Mouse (Mus musculus) heart, embryonic 14.5 days (tissue): ENCODE data around the gene Mgst2. TPM values are rescaled to one million over a fixed set of nuclear protein-coding genes. Genes with fewer than 3 reads are reported as not detected.
A peak's percentile ranks its signal among the peaks of the same experiment; 100 is the strongest.

Experiments
- ATAC-seq: fragments of 200-750 bp; cut with Nextera tagmentation; 2 replicates; pipeline ENCODE4 v1.8.0; 2017; ENCODE audit warnings: low read depth, moderate TSS enrichment; ENCODE audit not compliant: insufficient number of reproducible peaks, insufficient read depth, low FRiP score
- H3K27ac ChIP-seq, 2 experiments: fragments of 200-500 bp in 1 of 2; fragments of 300-500 bp in 1 of 2; sonication (generic) in 1 of 2; replicated peaks in 1 of 2; 2 replicates each; pipeline ENCODE4 v1.5.1; 2012 to 2014; ENCODE audit warnings: low read depth in 2 of 2, low read length in 2 of 2, control low read depth in 1 of 2, mild to moderate bottlenecking in 1 of 2, mixed read lengths in 1 of 2; ENCODE audit not compliant: control insufficient read depth in 1 of 2, insufficient read depth in 1 of 2
- H3K27me3 ChIP-seq: fragments of 300-500 bp; sonication (generic); 2 replicates; pipeline ENCODE4 v1.6.1; 2014; ENCODE audit warnings: mild to moderate bottlenecking, low read length, control low read depth; ENCODE audit not compliant: control insufficient read depth, insufficient read depth
- H3K36me3 ChIP-seq: fragments of 300-500 bp; sonication (generic); 2 replicates; pipeline ENCODE4 v1.6.1; 2014; ENCODE audit warnings: mild to moderate bottlenecking, control low read depth, low read length, mixed read lengths; ENCODE audit not compliant: control insufficient read depth, insufficient read depth
- H3K4me1 ChIP-seq, 2 experiments: fragments of 200-500 bp in 1 of 2; fragments of 300-500 bp in 1 of 2; sonication (generic) in 1 of 2; 2 replicates each; pipeline ENCODE4 v1.6.1; 2012 to 2014; ENCODE audit warnings: low read length in 2 of 2, control low read depth in 1 of 2, mixed read lengths in 1 of 2; ENCODE audit not compliant: control insufficient read depth in 2 of 2, insufficient read depth in 2 of 2
- H3K4me2 ChIP-seq: fragments of 300-500 bp; sonication (generic); 2 replicates; pipeline ENCODE4 v1.6.1; 2014; ENCODE audit warnings: mild to moderate bottlenecking, low read length
- H3K4me3 ChIP-seq, 2 experiments: fragments of 200-500 bp in 1 of 2; fragments of 300-500 bp in 1 of 2; sonication (generic) in 1 of 2; 2 replicates each; pipeline ENCODE4 v1.5.1; 2012 to 2014; ENCODE audit warnings: low read length in 2 of 2, mild to moderate bottlenecking in 2 of 2, control low read depth in 1 of 2, low read depth in 1 of 2, moderate library complexity in 1 of 2; ENCODE audit not compliant: control insufficient read depth in 1 of 2, insufficient read depth in 1 of 2
- H3K9ac ChIP-seq: fragments of 300-500 bp; sonication (generic); 2 replicates; pipeline ENCODE4 v1.6.1; 2014; ENCODE audit warnings: mild to moderate bottlenecking, low read length
- H3K9me3 ChIP-seq: fragments of 300-500 bp; sonication (generic); 2 replicates; pipeline ENCODE4 v1.6.1; 2016; ENCODE audit warnings: low read length, control low read depth; ENCODE audit not compliant: control insufficient read depth
- WGBS: fragments of 180-500 bp; shearing (Covaris S2); extraction: QIAGEN DNeasy Blood & Tissue Kit; methylation state at CpG from one replicate; pipeline ENCODE4 v1.1.7; 2014; 5-methylcytosine and 5-hydroxymethylcytosine counted together
- polyA plus RNA-seq: library from polyadenylated mRNA; unstranded; fragments of >200 nt; fragmentation: Nextera tagmentation; extraction: Ambion mirVana; gene quantifications from 2 replicates; pipeline ENCODE4 v1.2.1, GENCODE M21; 2014

Gene Mgst2
- polyA plus RNA-seq, 1 experiment from 2014 or later = 5.1 TPM

- no peak; the same call in 1 of the 2 replicates for ATAC-seq
- WGBS = 18% methylated on average over 10 of the region's 10 CpGs
- Histone ChIP-seq H3K27ac (no peak overlapping the region), H3K36me3 (no peaks in the 10 kb centered on the region), H3K9me3 (no peaks in the 10 kb centered on the region), H3K4me3 (no peak overlapping the region), H3K27me3 (no peaks in the 10 kb centered on the region), H3K9ac (no peak overlapping the region), H3K4me2 (no peak overlapping the region), H3K4me1 (peaks cover 14 to 23% of the 10 kb centered on the region in 2 experiments)
These were observed 13.9 kb upstream of the Mgst2 start for GRCm38 (mm10) chr3:51646301-51646700.

DNA sequence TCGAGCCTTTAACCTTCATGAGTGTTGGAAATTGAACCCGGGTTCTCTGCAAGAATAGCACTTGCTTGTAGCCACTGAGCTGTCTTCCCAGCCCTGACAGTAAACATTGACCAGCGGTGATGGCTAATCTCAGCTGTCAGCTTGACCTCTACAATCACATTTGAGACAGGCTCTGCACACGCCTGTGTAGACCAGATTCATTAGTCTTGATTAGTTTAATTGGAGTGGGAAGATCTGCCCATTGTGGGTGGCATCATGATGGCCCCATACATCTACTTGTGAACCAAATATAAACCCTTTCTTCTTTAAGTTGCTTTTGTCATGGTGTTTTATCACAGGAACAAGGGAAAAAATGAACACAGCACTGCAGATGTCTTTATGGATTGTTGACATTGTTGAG, 12.8 kb upstream of the Mgst2 start:
- H3K4me2 ChIP-seq = no peak overlapping the region
- no peaks in the 10 kb centered on the region for H3K9me3 ChIP-seq

DNA sequence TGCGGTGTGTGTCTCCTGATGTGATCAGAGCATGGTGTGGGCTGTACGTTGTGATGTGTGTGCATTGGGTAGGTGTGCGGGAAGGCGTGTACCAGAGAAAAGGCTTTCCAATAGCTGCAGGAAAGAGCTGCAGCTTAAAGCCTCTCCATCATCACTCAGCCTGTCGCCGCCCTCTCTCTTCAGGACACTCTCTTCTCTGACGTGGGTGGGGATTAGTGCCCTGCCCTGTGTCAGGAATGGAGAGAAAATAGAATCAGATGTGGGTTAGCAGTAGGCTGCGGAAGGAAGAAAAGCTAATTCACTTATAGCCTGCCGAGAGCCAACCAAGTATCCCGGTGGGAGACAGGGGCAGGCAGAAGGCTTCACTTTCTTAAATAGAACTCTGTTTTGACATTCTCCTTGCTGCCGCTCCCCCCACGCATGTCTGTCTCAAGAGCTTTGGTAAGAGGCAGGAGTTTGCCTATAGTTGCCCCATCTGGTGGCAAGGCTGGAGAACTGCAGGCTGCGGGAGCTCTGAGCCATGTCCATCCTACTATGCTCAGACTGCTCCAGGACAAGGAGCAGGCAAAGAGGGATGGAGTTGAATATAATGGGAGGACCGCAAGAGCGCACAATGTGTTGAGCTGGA, 12.0 kb upstream of the Mgst2 start:
- peaks cover 23 to 27% of the 10 kb centered on the region in 2 experiments for H3K4me1 ChIP-seq
- WGBS = 19% methylated on average over 15 of the region's 15 CpGs
- ATAC-seq = peak; percentile 18; the same call in 1 of the 2 replicates

More for the DNA sequence above, 12.8 kb upstream of the Mgst2 start:
- Histone ChIP-seq H3K9ac (no peak overlapping the region), H3K27me3 (no peaks in the 10 kb centered on the region), H3K4me3 (no peak overlapping the region), H3K4me1 (peaks cover 15 to 24% of the 10 kb centered on the region in 2 experiments), H3K36me3 (no peaks in the 10 kb centered on the region), H3K27ac (no peak overlapping the region)
- 23% methylated on average over 4 of the region's 4 CpGs for WGBS
- ATAC-seq = no peak

DNA sequence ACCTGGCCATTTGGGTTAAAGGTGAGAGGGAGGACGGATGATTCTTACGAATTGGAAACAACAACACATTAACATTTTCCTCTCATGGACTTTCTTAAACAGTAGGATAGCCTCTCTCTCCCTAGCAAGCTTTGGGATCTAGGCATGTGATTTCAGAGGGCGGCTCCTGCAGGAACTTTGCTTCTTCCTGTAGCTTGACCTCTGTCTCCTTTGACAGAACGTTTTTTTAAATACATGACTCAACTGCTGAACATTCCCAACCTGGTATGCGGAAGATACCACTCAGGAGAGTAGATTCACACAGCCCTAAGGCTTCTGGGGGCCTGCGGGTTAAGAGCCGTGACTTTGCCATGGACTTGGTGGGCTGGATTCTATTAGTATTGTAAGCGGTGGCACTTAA, 10.7 kb upstream of the Mgst2 start:
- H3K4me1 ChIP-seq = peaks cover 27 to 28% of the 10 kb centered on the region in 2 experiments
- H3K27ac ChIP-seq = no peak overlapping the region
- ATAC-seq = no peak
- H3K36me3 ChIP-seq = no peaks in the 10 kb centered on the region
- H3K9me3 ChIP-seq = no peaks in the 10 kb centered on the region
- H3K4me2 ChIP-seq = no peak overlapping the region
- WGBS = 45% methylated on average over 8 of the region's 8 CpGs
- no peak overlapping the region for H3K4me3 ChIP-seq
- H3K27me3 ChIP-seq = no peaks in the 10 kb centered on the region
- no peak overlapping the region for H3K9ac ChIP-seq

More for the DNA sequence above, 12.0 kb upstream of the Mgst2 start:
- Histone ChIP-seq H3K9ac (0 out of 2 replicates have a peak overlapping the region, but pooled peaks have one; percentile 53), H3K27me3 (no peaks in the 10 kb centered on the region), H3K9me3 (no peaks in the 10 kb centered on the region), H3K4me2 (peak overlapping the region; percentile 66), H3K36me3 (no peaks in the 10 kb centered on the region), H3K27ac (no peak overlapping the region; a peak in 1 of 4 replicates), H3K4me3 (peak overlapping the region; percentile 26 to 27; a peak in 3 of 4 replicates)

- H3K36me3 ChIP-seq = no peaks in the 10 kb centered on the region
- ATAC-seq = no peak
These were observed 10.2 kb upstream of the Mgst2 start for GRCm38 (mm10) chr3:51649986-51650385.

GRCm38 (mm10) chr3:51651149-51651548, 9.0 kb upstream of the Mgst2 start:
- Histone ChIP-seq H3K9ac (no peak overlapping the region), H3K9me3 (no peaks in the 10 kb centered on the region), H3K36me3 (no peaks in the 10 kb centered on the region), H3K4me2 (no peak overlapping the region), H3K4me1 (peaks cover 28 to 35% of the 10 kb centered on the region in 2 experiments), H3K27ac (no peak overlapping the region), H3K4me3 (no peak overlapping the region), H3K27me3 (no peaks in the 10 kb centered on the region)
- ATAC-seq = no peak
- WGBS = 71% methylated on average over 2 of the region's 2 CpGs

More at GRCm38 (mm10) chr3:51649986-51650385, 10.2 kb upstream of the Mgst2 start:
- peaks cover 27 to 28% of the 10 kb centered on the region in 2 experiments for H3K4me1 ChIP-seq
- no peak overlapping the region for H3K9ac ChIP-seq
- WGBS = 75% methylated on average over 8 of the region's 8 CpGs
- no peak overlapping the region for H3K27ac ChIP-seq
- no peaks in the 10 kb centered on the region for H3K9me3 ChIP-seq
- H3K27me3 ChIP-seq = no peaks in the 10 kb centered on the region
- no peak overlapping the region for H3K4me2 ChIP-seq
- H3K4me3 ChIP-seq = no peak overlapping the region

DNA sequence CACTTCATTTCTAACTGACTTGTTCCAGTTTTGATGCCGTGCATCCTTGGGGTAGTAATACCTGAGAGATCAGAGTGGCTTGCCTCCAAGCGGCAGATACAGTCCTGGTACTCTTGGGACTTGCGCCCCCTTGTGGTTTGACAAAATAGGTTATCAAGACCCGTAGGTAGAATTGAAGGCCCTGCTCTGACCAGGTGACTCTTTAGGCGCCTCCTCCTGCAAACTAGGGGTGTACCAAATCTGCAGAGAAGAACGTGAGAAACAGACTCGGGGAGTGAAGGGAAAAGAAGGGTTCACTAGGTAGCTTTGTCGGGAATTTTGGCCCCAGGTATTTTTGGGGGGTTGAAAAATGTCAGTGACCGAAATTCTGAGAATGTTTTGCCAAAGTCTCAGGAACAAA, 7.9 kb upstream of the Mgst2 start:
- no peaks in the 10 kb centered on the region for H3K36me3 ChIP-seq
- WGBS = 5% methylated on average over 9 of the region's 9 CpGs
- ATAC-seq = peak; percentile 51; the same call in 1 of the 2 replicates
- H3K4me1 ChIP-seq = peaks cover 21 to 28% of the 10 kb centered on the region in 2 experiments
- no peaks in the 10 kb centered on the region for H3K27me3 ChIP-seq
- peak overlapping the region; percentile 22 for H3K9ac ChIP-seq
- H3K4me3 ChIP-seq = peak overlapping the region in 1 of 2 experiments; percentile 12; a peak in 1 of 4 replicates
- no peaks in the 10 kb centered on the region for H3K9me3 ChIP-seq
- peak overlapping the region in 1 of 2 experiments; percentile 35; a peak in 2 of 4 replicates for H3K27ac ChIP-seq
- H3K4me2 ChIP-seq = peak overlapping the region; percentile 58
